Mouse (Mus musculus) midbrain, postnatal 0 days (tissue): ENCODE data around the gene Efna1. TPM values are rescaled to one million over a fixed set of nuclear protein-coding genes. Genes with fewer than 3 reads are reported as not detected.

Experiments
- ATAC-seq: fragments of 200-750 bp; cut with Nextera tagmentation; 2 replicates; pipeline ENCODE4 v1.8.0; 2017; ENCODE audit warnings: moderate number of reproducible peaks, mild to moderate bottlenecking, moderate TSS enrichment, moderate library complexity; ENCODE audit not compliant: low FRiP score
- DNase-seq: peaks from one replicate; pipeline ENCODE4 v3.0.0-alpha.2; 2015; ENCODE audit warnings: low spot score
- H3K27ac ChIP-seq: fragments of 300-500 bp; sonication (generic); 2 replicates; pipeline ENCODE4 v1.5.1; 2014; ENCODE audit warnings: low read depth, mild to moderate bottlenecking, low read length, mixed read lengths
- H3K27me3 ChIP-seq: fragments of 300-500 bp; sonication (generic); 2 replicates; pipeline ENCODE4 v1.6.1; 2014; ENCODE audit warnings: low read length, control low read depth, mixed read lengths; ENCODE audit not compliant: insufficient read depth
- H3K36me3 ChIP-seq: fragments of 300-500 bp; sonication (generic); 2 replicates; pipeline ENCODE4 v1.6.1; 2014; ENCODE audit warnings: low read length, control low read depth, mixed read lengths; ENCODE audit not compliant: insufficient read depth
- H3K4me1 ChIP-seq: fragments of 300-500 bp; sonication (generic); 2 replicates; pipeline ENCODE4 v1.6.1; 2014; ENCODE audit warnings: mild to moderate bottlenecking, control low read depth, antibody characterized with exemption, low read length, mixed read lengths; ENCODE audit not compliant: insufficient read depth
- H3K4me2 ChIP-seq: fragments of 300-500 bp; sonication (generic); 2 replicates; pipeline ENCODE4 v1.6.1; 2014; ENCODE audit warnings: low read depth, mild to moderate bottlenecking, low read length, mixed read lengths; ENCODE audit not compliant: poor library complexity, severe bottlenecking
- H3K4me3 ChIP-seq: fragments of 300-500 bp; sonication (generic); 2 replicates; pipeline ENCODE4 v1.5.1; 2014; ENCODE audit warnings: low read depth, mild to moderate bottlenecking, low read length, moderate library complexity
- H3K9ac ChIP-seq: fragments of 300-500 bp; sonication (generic); replicated peaks from 2 replicates; pipeline ENCODE4 v1.6.1; 2014; ENCODE audit warnings: mild to moderate bottlenecking, low read length, moderate library complexity, mixed read lengths; ENCODE audit not compliant: poor library complexity, severe bottlenecking
- H3K9me3 ChIP-seq: fragments of 300-500 bp; sonication (generic); 2 replicates; pipeline ENCODE4 v1.6.1; 2016; ENCODE audit warnings: low read length, control low read depth
- CTCF ChIP-seq: IDR thresholded peaks from 2 replicates; pipeline ENCODE4 v1.5.1; 2016; ENCODE audit warnings: antibody characterized with exemption, mild to moderate bottlenecking
- WGBS: fragments of 180-500 bp; shearing (Covaris S2); extraction: QIAGEN DNeasy Blood & Tissue Kit; methylation state at CpG from one replicate; pipeline ENCODE4 v1.1.7; 2014; 5-methylcytosine and 5-hydroxymethylcytosine counted together
- polyA plus RNA-seq: library from polyadenylated mRNA; unstranded; fragments of >200 nt; fragmentation: Nextera tagmentation; extraction: Ambion mirVana; gene quantifications from 2 replicates; pipeline ENCODE4 v1.2.1, GENCODE M21; 2015
- total RNA-seq: library from RNA; depleted of rRNA; stranded (reverse); fragments of >200 nt; gene quantifications from 2 replicates; pipeline ENCODE4 v1.2.3, GENCODE M21; 2014

Gene Efna1
- total and polyA plus RNA-seq, 2 experiments from 2014 or later: 6.6 to 9.4 TPM

DNA sequence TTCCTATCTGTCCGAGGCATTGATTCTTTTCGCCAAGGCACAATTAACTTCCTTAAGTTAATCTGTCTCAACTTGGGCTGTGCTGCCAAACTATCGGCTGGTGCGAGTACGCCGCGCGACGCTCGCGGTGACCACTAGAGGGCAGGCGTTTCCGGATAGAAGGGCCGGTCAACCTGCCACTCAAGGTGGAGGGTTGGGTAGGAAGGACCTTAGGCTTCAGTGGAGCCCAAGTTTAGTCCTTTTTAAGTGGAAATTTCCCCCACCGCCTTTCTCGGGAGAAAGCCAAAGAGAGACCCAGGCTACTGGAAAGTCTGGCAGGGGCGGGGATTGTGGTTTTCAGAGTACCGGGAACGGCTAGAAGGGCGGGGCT is 52.8 kb downstream of the Efna1 start:
- H3K27me3 ChIP-seq: no peaks in the 10 kb centered on the region
- 0% methylated on average over 20 of the region's 20 CpGs for WGBS
- TF ChIP-seq CTCF: peak; percentile 97
- ATAC-seq (0 out of 2 replicates have a peak, but pooled peaks have one; percentile 34), DNase-seq (peak; percentile 85)
- H3K4me1 ChIP-seq: peaks cover 26% of the 10 kb centered on the region; the same call in 1 of the 2 replicates
- H3K27ac ChIP-seq: no peak overlapping the region
- H3K9ac ChIP-seq: 0 out of 2 replicates have a peak overlapping the region, but pooled peaks have one; percentile 8
- H3K9me3 ChIP-seq: no peaks in the 10 kb centered on the region
- H3K4me2 ChIP-seq: peak overlapping the region; percentile 85
- peaks cover 6% of the 10 kb centered on the region for H3K36me3 ChIP-seq
- H3K4me3 ChIP-seq: peak overlapping the region; percentile 41

DNA sequence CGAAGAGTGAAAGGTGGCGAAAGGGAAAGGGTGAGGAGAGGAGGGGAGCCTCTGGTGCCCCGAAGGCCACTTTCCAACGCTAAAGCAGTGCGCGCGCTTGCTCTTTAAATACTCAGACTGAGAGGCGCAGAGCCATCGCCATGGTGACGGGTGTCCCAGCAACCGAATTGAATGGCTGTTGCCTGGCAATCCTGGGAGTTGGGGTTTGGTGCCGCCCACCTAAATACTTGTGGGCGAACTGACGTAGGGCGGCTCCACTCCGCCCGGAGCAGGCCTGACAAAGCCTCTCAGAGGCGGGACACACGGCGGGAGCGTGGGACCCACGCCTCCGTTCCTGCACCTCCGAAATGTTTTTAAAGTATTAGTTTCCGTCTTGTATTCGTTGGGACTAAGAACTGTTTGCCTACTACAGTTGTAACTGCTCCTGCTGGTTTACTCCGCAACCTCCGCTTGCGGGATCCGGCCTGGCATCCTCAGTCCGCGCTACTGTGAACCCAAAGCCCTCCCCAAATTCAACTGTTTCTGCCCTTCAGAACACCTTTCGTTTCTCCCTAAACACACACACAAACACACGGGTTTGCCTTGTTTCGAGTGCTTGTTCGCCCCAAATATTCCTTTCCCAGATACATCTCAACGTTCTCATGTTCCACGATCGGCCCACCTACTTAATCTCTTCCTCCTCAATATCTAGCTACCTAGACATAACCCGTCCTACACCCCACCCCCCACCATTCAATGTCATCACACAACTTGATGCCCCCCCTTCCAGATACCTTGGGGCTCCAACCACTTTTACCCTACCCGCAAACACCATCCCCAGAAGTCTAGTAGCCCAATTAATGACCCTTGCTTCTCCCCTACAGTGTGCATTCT is 53.4 kb downstream of the Efna1 start:
- peak overlapping the region; percentile 80 for H3K27ac ChIP-seq
- H3K4me3 ChIP-seq: peak overlapping the region; percentile 41
- peak overlapping the region; percentile 55 for H3K9ac ChIP-seq
- peak overlapping the region; percentile 85 for H3K4me2 ChIP-seq
- peak; percentile 97 for DNase-seq
- H3K36me3 ChIP-seq: no peaks in the 10 kb centered on the region
- no peaks in the 10 kb centered on the region for H3K27me3 ChIP-seq
- peaks cover 26% of the 10 kb centered on the region; the same call in 1 of the 2 replicates for H3K4me1 ChIP-seq
- H3K9me3 ChIP-seq: no peaks in the 10 kb centered on the region
- peak; percentile 77 for ATAC-seq
- 1% methylated on average over 41 of the region's 41 CpGs for WGBS
- no peak for TF ChIP-seq CTCF

DNA sequence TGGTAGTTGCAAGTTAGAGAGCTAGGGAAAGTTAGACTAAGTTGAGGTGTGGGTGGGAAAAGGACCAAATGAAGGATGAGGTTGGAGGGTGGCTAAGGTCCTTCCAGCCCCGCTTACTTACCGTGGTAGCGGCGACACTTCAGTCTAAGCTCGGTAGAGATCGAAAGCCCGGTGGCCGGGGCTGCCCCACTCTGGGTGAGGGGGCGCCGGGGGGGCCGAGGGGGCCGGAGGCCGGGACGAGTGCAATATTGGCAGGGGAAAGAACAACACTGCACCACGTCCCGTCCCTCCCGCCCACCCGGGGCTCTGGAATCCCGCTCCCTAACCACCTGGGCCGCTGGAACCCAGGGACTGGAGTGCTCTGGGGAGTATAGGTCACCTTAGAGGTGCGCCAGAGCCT is 54.0 kb downstream of the Efna1 start, which contains the start of gene Mtx1:
Gene Mtx1 (minus strand): TSS at position 189 of the 400 bp plus-strand sequence.
- Histone ChIP-seq H3K4me1 (peaks cover 26% of the 10 kb centered on the region; the same call in 1 of the 2 replicates), H3K36me3 (no peaks in the 10 kb centered on the region), H3K9ac (peak within 1 kb of the TSS; percentile 55), H3K27ac (peak within 1 kb of the TSS; percentile 80), H3K9me3 (no peaks in the 10 kb centered on the region), H3K27me3 (no peaks in the 10 kb centered on the region), H3K4me3 (peak within 1 kb of the TSS; percentile 41), H3K4me2 (peak within 1 kb of the TSS; percentile 85)
- ATAC-seq (0 out of 2 replicates have a peak, but pooled peaks have one; percentile 2), DNase-seq (no peak)
- TF ChIP-seq CTCF: no peak
- 5% methylated on average over 19 of the region's 21 CpGs for WGBS

DNA sequence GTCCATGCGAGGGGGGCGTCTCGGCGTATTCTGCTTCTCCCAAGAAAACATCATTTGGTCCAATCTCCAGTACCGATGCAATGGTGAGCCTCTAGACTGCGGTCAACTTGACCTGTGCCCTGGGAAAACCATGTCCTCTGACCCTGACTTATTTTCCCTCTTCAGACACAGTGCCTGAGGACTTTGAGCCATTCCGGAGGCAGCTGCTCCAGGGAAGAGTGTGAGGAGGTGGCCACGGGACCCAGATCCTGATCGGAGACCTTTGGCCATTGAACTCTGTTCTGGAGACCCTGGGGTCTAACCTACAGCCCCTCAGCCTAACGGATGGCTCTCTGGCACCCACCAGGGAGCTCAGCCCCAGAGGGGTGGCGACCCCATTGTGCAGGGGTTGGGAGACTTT is 54.6 kb downstream of the Efna1 start:
- ATAC-seq (no peak), DNase-seq (no peak)
- peak overlapping the region; percentile 80 for H3K27ac ChIP-seq
- H3K36me3 ChIP-seq: no peaks in the 10 kb centered on the region
- peak overlapping the region; percentile 55; the same call in 1 of the 2 replicates for H3K9ac ChIP-seq
- TF ChIP-seq CTCF: no peak
- WGBS: 8% methylated on average over 11 of the region's 11 CpGs
- peaks cover 26% of the 10 kb centered on the region; the same call in 1 of the 2 replicates for H3K4me1 ChIP-seq
- no peaks in the 10 kb centered on the region for H3K9me3 ChIP-seq
- H3K4me2 ChIP-seq: peak overlapping the region; percentile 85
- H3K27me3 ChIP-seq: no peaks in the 10 kb centered on the region
- H3K4me3 ChIP-seq: peak overlapping the region; percentile 41

DNA sequence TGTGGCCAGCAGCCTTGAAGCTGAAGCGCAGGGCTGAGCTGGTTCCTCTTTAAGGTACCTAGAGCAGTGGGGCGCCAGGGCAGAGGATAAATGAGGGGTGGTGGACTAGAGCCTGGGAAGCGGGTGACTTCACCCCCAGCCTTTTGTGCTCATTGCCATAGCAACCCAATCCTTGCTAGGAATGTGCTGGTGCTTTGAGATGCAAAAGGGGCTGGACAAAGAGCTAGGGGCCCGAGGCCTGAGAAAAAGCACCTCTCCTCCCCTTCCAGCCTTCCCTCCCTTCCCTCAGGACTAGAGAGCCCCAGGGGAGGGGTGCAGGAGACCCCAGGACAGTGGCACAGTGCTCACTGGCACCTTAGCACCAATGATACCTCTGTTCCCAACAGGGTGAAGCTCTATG is 55.0 kb downstream of the Efna1 start:
- no peak for TF ChIP-seq CTCF
- peak; percentile 84 for DNase-seq
- peak overlapping the region; percentile 41 for H3K4me3 ChIP-seq
- H3K9me3 ChIP-seq: no peaks in the 10 kb centered on the region
- peak; percentile 47 for ATAC-seq
- H3K9ac ChIP-seq: peak overlapping the region; percentile 55
- H3K36me3 ChIP-seq: no peaks in the 10 kb centered on the region
- H3K27me3 ChIP-seq: no peaks in the 10 kb centered on the region
- peak overlapping the region; percentile 80 for H3K27ac ChIP-seq
- H3K4me2 ChIP-seq: peak overlapping the region; percentile 85
- H3K4me1 ChIP-seq: peaks cover 26% of the 10 kb centered on the region; the same call in 1 of the 2 replicates
- WGBS: 14% methylated on average over 4 of the region's 4 CpGs
